Mouse (Mus musculus) limb, embryonic 15.5 days (tissue): ENCODE data around the gene Scn4a. TPM values are rescaled to one million over a fixed set of nuclear protein-coding genes. Genes with fewer than 3 reads are reported as not detected.

ENCODE experiments used
- ATAC-seq: fragments of 200-750 bp; cut with Nextera tagmentation; 2 replicates; pipeline ENCODE4 v1.8.0; 2017; ENCODE audit warnings: low read depth, moderate TSS enrichment; ENCODE audit not compliant: insufficient number of reproducible peaks, low FRiP score, low TSS enrichment
- H3K27ac ChIP-seq: fragments of 300-500 bp; sonication (generic); 2 replicates; pipeline ENCODE4 v1.5.1; 2015; ENCODE audit warnings: moderate library complexity, mild to moderate bottlenecking, inconsistent platforms
- H3K27me3 ChIP-seq: fragments of 300-500 bp; sonication (generic); 2 replicates; pipeline ENCODE4 v1.6.1; 2015; ENCODE audit warnings: inconsistent platforms
- H3K36me3 ChIP-seq: fragments of 300-500 bp; sonication (generic); 2 replicates; pipeline ENCODE4 v1.6.1; 2015; ENCODE audit warnings: inconsistent platforms
- H3K4me1 ChIP-seq: fragments of 300-500 bp; sonication (generic); 2 replicates; pipeline ENCODE4 v1.6.1; 2015; ENCODE audit warnings: inconsistent platforms
- H3K4me2 ChIP-seq: fragments of 300-500 bp; sonication (generic); 2 replicates; pipeline ENCODE4 v1.6.1; 2015; ENCODE audit warnings: mild to moderate bottlenecking, inconsistent platforms
- H3K4me3 ChIP-seq: fragments of 300-500 bp; sonication (generic); 2 replicates; pipeline ENCODE4 v1.5.1; 2015; ENCODE audit warnings: mild to moderate bottlenecking, inconsistent platforms
- H3K9ac ChIP-seq: fragments of 300-500 bp; sonication (generic); 2 replicates; pipeline ENCODE4 v1.6.1; 2015; ENCODE audit warnings: inconsistent platforms
- H3K9me3 ChIP-seq: fragments of 300-500 bp; sonication (generic); 2 replicates; pipeline ENCODE4 v1.6.1; 2016; ENCODE audit warnings: inconsistent platforms
- WGBS: fragments of 180-500 bp; shearing (Covaris S2); methylation state at CpG from one replicate; pipeline ENCODE4 v1.1.7; 2015; 5-methylcytosine and 5-hydroxymethylcytosine counted together
- polyA plus RNA-seq: library from polyadenylated mRNA; unstranded; fragments of >200 nt; fragmentation: Nextera tagmentation; extraction: Ambion mirVana; gene quantifications from 2 replicates; pipeline ENCODE4 v1.2.1, GENCODE M21; 2015

The Scn4a gene
- polyA plus RNA-seq, 1 experiment from 2014 or later = 0.46 TPM

- Histone ChIP-seq H3K4me3 (no peak overlapping the region), H3K9me3 (no peaks in the 10 kb centered on the region), H3K9ac (no peak overlapping the region), H3K27ac (no peak overlapping the region), H3K27me3 (no peaks in the 10 kb centered on the region), H3K36me3 (no peaks in the 10 kb centered on the region), H3K4me1 (peaks cover 17% of the 10 kb centered on the region; the same call in 1 of the 2 replicates), H3K4me2 (no peak overlapping the region)
- no peak for ATAC-seq
- WGBS = 61% methylated on average over 6 of the region's 6 CpGs
Observed at GRCm38 (mm10) chr11:106329128-106329527, 24.0 kb downstream of the Scn4a start.

- ATAC-seq = no peak
- no peak overlapping the region for H3K9ac ChIP-seq
Observed at GRCm38 (mm10) chr11:106328521-106328920, 24.6 kb downstream of the Scn4a start.

GRCm38 (mm10) chr11:106326475-106326874 lies 26.6 kb downstream of the Scn4a start:
- 85% methylated on average over 8 of the region's 8 CpGs for WGBS
- no peak for ATAC-seq
- H3K4me3 ChIP-seq = no peak overlapping the region

More at GRCm38 (mm10) chr11:106328521-106328920, 24.6 kb downstream of the Scn4a start:
- no peak overlapping the region for H3K27ac ChIP-seq
- WGBS = 41% methylated on average over 5 of the region's 5 CpGs
- no peaks in the 10 kb centered on the region for H3K36me3 ChIP-seq
- H3K27me3 ChIP-seq = no peaks in the 10 kb centered on the region
- no peak overlapping the region for H3K4me3 ChIP-seq
- no peaks in the 10 kb centered on the region for H3K9me3 ChIP-seq
- H3K4me2 ChIP-seq = no peak overlapping the region
- peaks cover 17% of the 10 kb centered on the region; the same call in 1 of the 2 replicates for H3K4me1 ChIP-seq

GRCm38 (mm10) chr11:106325566-106326206 lies 27.4 kb downstream of the Scn4a start:
- H3K4me2 ChIP-seq = no peak overlapping the region
- no peak overlapping the region for H3K9ac ChIP-seq
- no peaks in the 10 kb centered on the region for H3K9me3 ChIP-seq
- no peak overlapping the region for H3K27ac ChIP-seq
- H3K4me3 ChIP-seq = no peak overlapping the region
- H3K36me3 ChIP-seq = no peaks in the 10 kb centered on the region
- H3K4me1 ChIP-seq = peaks cover 17% of the 10 kb centered on the region; the same call in 1 of the 2 replicates
- 68% methylated on average over 8 of the region's 8 CpGs for WGBS
- ATAC-seq = no peak
- no peaks in the 10 kb centered on the region for H3K27me3 ChIP-seq

More at GRCm38 (mm10) chr11:106326475-106326874, 26.6 kb downstream of the Scn4a start:
- Histone ChIP-seq H3K9me3 (no peaks in the 10 kb centered on the region), H3K4me1 (peaks cover 17% of the 10 kb centered on the region; the same call in 1 of the 2 replicates), H3K9ac (no peak overlapping the region), H3K27me3 (no peaks in the 10 kb centered on the region), H3K4me2 (no peak overlapping the region), H3K27ac (no peak overlapping the region), H3K36me3 (no peaks in the 10 kb centered on the region)

- no peak overlapping the region for H3K4me2 ChIP-seq
- no peaks in the 10 kb centered on the region for H3K36me3 ChIP-seq
- no peak overlapping the region for H3K4me3 ChIP-seq
- no peaks in the 10 kb centered on the region for H3K9me3 ChIP-seq
- H3K27ac ChIP-seq = no peak overlapping the region
- no peak for ATAC-seq
- H3K4me1 ChIP-seq = peaks cover 17% of the 10 kb centered on the region; the same call in 1 of the 2 replicates
- no peak overlapping the region for H3K9ac ChIP-seq
- no peaks in the 10 kb centered on the region for H3K27me3 ChIP-seq
- 82% methylated on average over 5 of the region's 5 CpGs for WGBS
Observed at GRCm38 (mm10) chr11:106324858-106325257, 28.2 kb downstream of the Scn4a start.

GRCm38 (mm10) chr11:106318406-106319366 lies 34.4 kb downstream of the Scn4a start:
- H3K27ac ChIP-seq = no peak overlapping the region
- H3K4me1 ChIP-seq = peaks cover 35% of the 10 kb centered on the region
- H3K4me3 ChIP-seq = no peak overlapping the region
- ATAC-seq = no peak
- H3K9me3 ChIP-seq = no peaks in the 10 kb centered on the region
- no peaks in the 10 kb centered on the region for H3K27me3 ChIP-seq
- no peak overlapping the region for H3K4me2 ChIP-seq
- H3K36me3 ChIP-seq = no peaks in the 10 kb centered on the region
- no peak overlapping the region for H3K9ac ChIP-seq
- 63% methylated on average over 21 of the region's 21 CpGs for WGBS

GRCm38 (mm10) chr11:106317801-106318200 lies 35.3 kb downstream of the Scn4a start:
- Histone ChIP-seq H3K4me1 (peaks cover 40% of the 10 kb centered on the region), H3K4me3 (no peak overlapping the region), H3K9me3 (no peaks in the 10 kb centered on the region), H3K27ac (no peak overlapping the region), H3K36me3 (no peaks in the 10 kb centered on the region), H3K27me3 (no peaks in the 10 kb centered on the region), H3K9ac (no peak overlapping the region), H3K4me2 (no peak overlapping the region)
- 62% methylated on average over 7 of the region's 7 CpGs for WGBS
- ATAC-seq = no peak

GRCm38 (mm10) chr11:106316416-106316815 lies 36.7 kb downstream of the Scn4a start:
- Histone ChIP-seq H3K9me3 (no peaks in the 10 kb centered on the region), H3K4me3 (no peak overlapping the region), H3K4me1 (peaks cover 40% of the 10 kb centered on the region), H3K9ac (no peak overlapping the region), H3K36me3 (no peaks in the 10 kb centered on the region), H3K27ac (no peak overlapping the region), H3K4me2 (no peak overlapping the region), H3K27me3 (no peaks in the 10 kb centered on the region)
- ATAC-seq = no peak
- 38% methylated on average over 1 of the region's 1 CpGs for WGBS

GRCm38 (mm10) chr11:106314333-106314812 lies 38.7 kb downstream of the Scn4a start, which contains the start of gene Cd79b:
Gene Cd79b (minus strand): TSS chr11:106314762.
- H3K9me3 ChIP-seq = no peaks in the 10 kb centered on the region
- no peak for ATAC-seq
- H3K4me2 ChIP-seq = no peak within 1 kb of the TSS
- H3K27me3 ChIP-seq = no peaks in the 10 kb centered on the region
- H3K9ac ChIP-seq = no peak within 1 kb of the TSS
- H3K36me3 ChIP-seq = no peaks in the 10 kb centered on the region
- H3K4me1 ChIP-seq = peaks cover 42% of the 10 kb centered on the region
- H3K4me3 ChIP-seq = no peak within 1 kb of the TSS
- no peak within 1 kb of the TSS; the same call in 1 of the 2 replicates for H3K27ac ChIP-seq
- 31% methylated on average over 9 of the region's 9 CpGs for WGBS

GRCm38 (mm10) chr11:106313533-106313932 lies 39.6 kb downstream of the Scn4a start:
- no peak for ATAC-seq
- Histone ChIP-seq H3K4me1 (peaks cover 37% of the 10 kb centered on the region), H3K4me3 (no peak overlapping the region), H3K4me2 (no peak overlapping the region), H3K9me3 (no peaks in the 10 kb centered on the region), H3K27me3 (no peaks in the 10 kb centered on the region), H3K36me3 (no peaks in the 10 kb centered on the region), H3K27ac (no peak overlapping the region), H3K9ac (no peak overlapping the region)
- 35% methylated on average over 5 of the region's 5 CpGs for WGBS

- no peak for ATAC-seq
- peaks cover 15% of the 10 kb centered on the region for H3K4me1 ChIP-seq
- H3K9ac ChIP-seq = no peak overlapping the region
Observed at GRCm38 (mm10) chr11:106310123-106310522, 43.0 kb downstream of the Scn4a start.

GRCm38 (mm10) chr11:106308162-106308561 lies 44.9 kb downstream of the Scn4a start:
- Histone ChIP-seq H3K27me3 (no peaks in the 10 kb centered on the region), H3K9ac (no peak overlapping the region), H3K9me3 (no peaks in the 10 kb centered on the region), H3K4me3 (no peak overlapping the region), H3K4me2 (no peak overlapping the region), H3K27ac (no peak overlapping the region), H3K4me1 (peaks cover 5% of the 10 kb centered on the region; the same call in 1 of the 2 replicates), H3K36me3 (no peaks in the 10 kb centered on the region)
- 84% methylated on average over 11 of the region's 11 CpGs for WGBS
- no peak for ATAC-seq

More at GRCm38 (mm10) chr11:106310123-106310522, 43.0 kb downstream of the Scn4a start:
- no peak overlapping the region for H3K4me2 ChIP-seq
- no peaks in the 10 kb centered on the region for H3K36me3 ChIP-seq
- no peak overlapping the region for H3K4me3 ChIP-seq
- H3K9me3 ChIP-seq = no peaks in the 10 kb centered on the region
- no peaks in the 10 kb centered on the region for H3K27me3 ChIP-seq
- 70% methylated on average over 5 of the region's 5 CpGs for WGBS
- no peak overlapping the region for H3K27ac ChIP-seq
